Mouse (Mus musculus): ENCODE results near the gene Pcca.
A peak's percentile ranks its signal among the peaks of the same experiment; 100 is the strongest.
"Not testable (repeated sequence)": the region's sequence is repeated elsewhere in the genome, so short reads cannot be mapped to it uniquely, and the experiment has no call there.

Gene Pcca

GRCm38 (mm10) chr14:122570862-122571261 lies 36.7 kb downstream of the Pcca start:
- DNase-seq = no peak

GRCm38 (mm10) chr14:122574064-122574751 lies 40.1 kb downstream of the Pcca start:
- DNase-seq = no peak

- DNase-seq = no peak
These were observed 43.7 kb downstream of the Pcca start for GRCm38 (mm10) chr14:122577816-122578215.

GRCm38 (mm10) chr14:122582057-122582456 lies 47.9 kb downstream of the Pcca start:
- no peak for DNase-seq

GRCm38 (mm10) chr14:122582491-122583077 lies 48.5 kb downstream of the Pcca start:
- DNase-seq = no peak

- not testable (repeated sequence) for DNase-seq
These were observed 50.0 kb downstream of the Pcca start for GRCm38 (mm10) chr14:122584087-122584486.

- DNase-seq = no peak
These were observed 52.8 kb downstream of the Pcca start for GRCm38 (mm10) chr14:122586942-122587341.

- DNase-seq = no peak
These were observed 63.4 kb downstream of the Pcca start for GRCm38 (mm10) chr14:122597534-122597933.

GRCm38 (mm10) chr14:122598802-122599201 lies 64.7 kb downstream of the Pcca start:
- DNase-seq = no peak

- no peak for DNase-seq
These were observed 65.7 kb downstream of the Pcca start for GRCm38 (mm10) chr14:122599839-122600238.

GRCm38 (mm10) chr14:122602701-122603100 lies 68.6 kb downstream of the Pcca start:
- DNase-seq = peak; percentile 89

- peak; percentile 75 for DNase-seq
These were observed 72.4 kb downstream of the Pcca start for GRCm38 (mm10) chr14:122606499-122606898.

- DNase-seq = no peak
These were observed 73.3 kb downstream of the Pcca start for GRCm38 (mm10) chr14:122607456-122607855.

GRCm38 (mm10) chr14:122608323-122608722 lies 74.2 kb downstream of the Pcca start:
- DNase-seq = no peak

- DNase-seq = no peak
These were observed 76.9 kb downstream of the Pcca start for GRCm38 (mm10) chr14:122611035-122611434.

GRCm38 (mm10) chr14:122612317-122612716 lies 78.2 kb downstream of the Pcca start:
- no peak for DNase-seq

- no peak for DNase-seq
These were observed 83.5 kb downstream of the Pcca start for GRCm38 (mm10) chr14:122617656-122618055.

- peak; percentile 58 for DNase-seq
These were observed 99.3 kb downstream of the Pcca start for GRCm38 (mm10) chr14:122633416-122633815.

- DNase-seq = no peak
These were observed 102.5 kb downstream of the Pcca start for GRCm38 (mm10) chr14:122636601-122637000.

- DNase-seq = peak; percentile 18
These were observed 103.9 kb downstream of the Pcca start for GRCm38 (mm10) chr14:122637798-122638555.

GRCm38 (mm10) chr14:122639168-122639720 lies 105.1 kb downstream of the Pcca start:
- DNase-seq = no peak

- no peak for DNase-seq
These were observed 108.3 kb downstream of the Pcca start for GRCm38 (mm10) chr14:122642432-122642831.

- DNase-seq = no peak
These were observed 114.1 kb downstream of the Pcca start for GRCm38 (mm10) chr14:122648214-122648613.
